Mouse (Mus musculus): Measurements from ENCODE around the gene Insig2.

- TF ChIP-seq CTCF (IDR thresholded peaks at IDR 0.05; ENCODE audit: insufficient read depth, low read length) (no peak), POLR2A (IDR thresholded peaks at IDR 0.05; ENCODE audit: borderline replicate concordance, extremely low read depth, low read depth, low read length) (no peak)
Observed at GRCm38 (mm10) chr1:121381562-121381961, 49.2 kb upstream of the Insig2 start.

All from lung, adult 2 months (tissue).